Mouse (Mus musculus) c-Kit-positive CD71-negative TER-119-negative erythroid progenitor cells, embryonic 14.5 days (primary cell): ENCODE measurements at regions not wholly inside any gene's neighbourhood (a gene's known extent, or its start where the extent isn't known, plus 50 kb on each side); places are given as distances from the start of the nearest gene placed in this dataset.

ENCODE experiments used
- DNase-seq: peaks from one replicate; pipeline ENCODE4 v3.0.0-alpha.2; 2013; ENCODE audit warnings: low read depth

DNA sequence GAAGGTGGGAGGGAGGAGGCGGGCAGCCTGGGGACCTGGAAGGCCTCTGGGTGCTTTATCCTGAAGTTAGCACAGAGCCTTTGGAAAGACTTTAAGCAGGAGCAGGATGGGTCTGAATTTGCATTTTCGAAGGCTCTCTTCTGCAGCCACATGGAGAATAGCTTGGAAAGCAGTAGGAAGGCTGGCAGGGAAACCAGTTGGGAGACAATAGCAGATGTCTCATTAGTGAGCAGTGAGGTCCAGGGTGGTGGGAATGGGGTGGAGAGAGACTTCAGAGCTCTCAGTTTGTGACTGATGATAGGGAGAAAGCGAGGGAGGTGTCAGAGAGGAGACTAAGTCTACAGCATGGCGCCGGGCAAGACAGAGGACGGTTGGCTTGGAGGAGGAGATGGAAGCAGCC is 199.1 kb downstream of the Cbln1 start:
- DNase-seq: no peak

DNA sequence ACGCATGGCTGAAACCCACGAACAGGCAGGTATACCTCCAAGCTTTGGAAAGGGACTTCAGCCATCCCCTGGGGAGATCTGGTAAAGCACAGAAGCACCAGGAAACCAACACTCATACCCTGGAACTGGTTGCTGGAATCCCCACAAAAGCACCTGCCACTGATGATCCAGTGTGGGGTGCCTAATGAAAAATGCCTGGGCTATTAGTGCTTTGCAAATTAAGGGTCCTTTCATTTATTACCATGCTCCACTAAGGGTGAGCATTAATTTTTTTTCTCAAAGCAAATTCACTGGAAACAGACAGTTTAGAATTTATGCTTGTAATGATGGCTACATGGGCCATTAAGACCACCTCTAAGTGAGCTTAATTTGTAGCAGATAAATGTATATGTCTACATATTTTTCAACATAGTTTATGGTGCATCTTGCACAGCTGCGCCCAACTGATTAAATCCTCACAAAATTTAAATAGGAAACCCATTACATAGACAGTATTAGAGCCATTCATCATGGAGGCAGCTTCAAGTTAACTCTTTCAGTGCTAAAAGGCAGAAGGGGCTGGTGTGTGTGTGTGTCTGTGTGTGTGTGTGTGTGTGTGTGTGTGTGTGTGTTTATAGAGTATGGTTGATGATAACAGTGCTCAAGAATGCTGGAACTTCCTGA is 201.8 kb downstream of the Cbln1 start:
- no peak for DNase-seq

DNA sequence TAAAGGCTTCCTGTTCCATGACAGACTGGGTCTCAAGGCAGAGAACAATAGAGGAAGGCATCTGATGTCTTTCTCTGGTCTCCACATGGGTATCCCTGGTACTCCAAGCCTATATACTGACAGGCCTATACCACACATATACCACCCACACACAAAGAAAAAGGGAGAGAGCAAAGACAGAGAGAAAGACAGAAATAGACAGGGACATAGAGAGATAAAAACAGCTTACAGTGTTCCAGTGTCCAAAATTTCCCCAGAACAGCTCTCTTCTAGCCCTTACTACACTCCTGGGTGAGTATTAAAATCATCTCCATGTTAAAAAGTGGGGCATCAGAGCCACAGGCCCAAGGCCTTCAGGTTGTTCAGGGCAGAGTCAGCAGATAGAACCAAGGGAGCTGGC is 204.2 kb downstream of the Cbln1 start:
- no peak for DNase-seq

DNA sequence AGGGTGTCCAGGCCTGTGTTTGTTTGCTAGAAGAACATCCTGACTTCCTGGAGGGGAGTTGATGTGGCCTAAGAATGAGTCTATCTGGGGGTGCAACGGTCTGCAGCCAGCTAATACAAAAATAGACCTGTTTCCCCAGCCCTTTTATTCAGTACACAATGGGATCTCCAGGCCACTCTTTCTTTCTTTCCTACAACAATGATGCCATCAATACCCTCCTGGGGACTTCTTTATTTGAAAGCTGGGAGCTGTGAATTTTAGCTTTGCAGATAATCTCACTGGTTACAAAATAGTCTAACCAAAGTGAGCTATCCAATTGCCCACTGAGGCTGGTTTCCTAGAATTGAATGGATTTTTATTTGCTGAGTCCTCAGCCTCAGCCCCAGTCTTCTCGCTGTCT is 207.4 kb downstream of the Cbln1 start:
- DNase-seq: no peak

DNA sequence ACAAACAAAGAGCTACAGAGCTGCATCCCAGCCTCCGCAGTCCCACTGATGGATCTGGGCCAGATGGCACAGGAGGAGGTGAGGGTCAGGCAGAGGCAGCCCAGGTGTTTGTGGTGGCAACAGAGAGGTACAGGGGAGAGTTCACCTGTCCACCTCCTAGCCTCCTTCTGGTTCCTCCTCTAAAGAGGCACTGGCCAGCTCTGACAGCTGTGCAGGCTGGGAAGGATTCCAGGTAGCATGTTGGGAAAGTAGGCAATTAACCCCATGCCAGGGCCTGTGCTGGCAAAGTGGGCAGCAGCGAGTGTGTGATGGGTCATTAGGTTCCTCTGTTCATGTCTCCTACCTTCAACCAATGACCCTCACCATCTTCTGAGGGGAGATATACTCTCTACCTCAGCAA is 212.1 kb downstream of the Cbln1 start:
- DNase-seq: no peak

DNA sequence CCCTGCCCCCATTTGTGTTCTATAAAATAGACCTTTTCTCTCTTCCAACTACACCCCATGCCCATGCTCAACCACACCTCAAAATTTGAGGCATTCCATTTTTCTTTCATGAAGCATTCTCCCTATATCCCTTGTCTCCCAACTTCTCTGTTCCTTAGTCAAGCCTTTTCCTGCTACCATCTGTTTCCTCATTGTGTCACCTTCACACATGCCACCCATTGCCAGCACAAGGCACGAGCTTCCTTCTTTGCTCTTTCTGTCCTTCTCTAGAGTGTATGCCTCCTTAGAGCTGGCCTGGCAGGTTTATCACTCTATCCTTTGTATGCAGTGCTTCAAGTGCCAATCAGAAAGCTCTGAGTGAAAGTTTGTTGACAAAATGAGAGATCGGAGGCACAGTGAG is 229.7 kb downstream of the Cbln1 start:
- no peak for DNase-seq

DNA sequence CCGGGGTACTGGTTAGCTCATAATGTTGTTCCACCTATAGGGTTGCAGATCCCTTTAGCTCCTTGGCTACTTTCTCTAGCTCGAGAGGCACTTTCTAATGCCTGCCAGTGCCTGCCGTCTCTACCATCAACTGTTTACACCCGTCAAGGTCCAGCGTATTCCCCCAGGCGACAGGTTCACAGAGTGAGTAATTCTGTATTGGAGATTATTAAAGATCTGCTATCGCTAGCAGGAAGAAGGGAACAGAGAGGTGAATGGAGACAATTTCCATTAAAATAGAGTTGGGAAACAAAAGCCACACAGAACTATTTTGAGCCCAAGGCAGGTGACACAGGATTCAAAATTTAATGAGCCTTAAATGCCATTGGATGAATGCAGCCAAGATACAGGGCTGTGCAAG is 235.2 kb downstream of the Cbln1 start:
- no peak for DNase-seq

DNA sequence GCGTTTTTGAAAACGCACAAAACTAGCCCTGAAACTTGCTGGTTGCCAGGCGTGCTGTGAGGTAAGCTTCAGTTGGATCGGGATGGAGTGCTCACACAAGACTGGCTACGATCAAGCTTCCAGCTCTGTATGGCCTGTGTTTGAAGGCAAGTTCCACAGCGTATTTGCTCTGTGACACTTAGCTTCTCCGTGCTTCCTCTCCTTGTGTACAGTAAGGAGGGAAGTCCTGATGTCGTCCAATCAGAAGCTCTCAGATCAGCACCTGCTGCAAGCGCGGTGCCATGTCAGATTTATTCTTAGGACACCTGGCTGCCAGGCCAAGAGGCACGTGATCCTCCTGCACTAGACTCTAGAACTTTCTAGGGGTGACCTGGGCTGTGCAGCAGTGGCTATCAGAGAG is 236.0 kb downstream of the Cbln1 start:
- DNase-seq: no peak

DNA sequence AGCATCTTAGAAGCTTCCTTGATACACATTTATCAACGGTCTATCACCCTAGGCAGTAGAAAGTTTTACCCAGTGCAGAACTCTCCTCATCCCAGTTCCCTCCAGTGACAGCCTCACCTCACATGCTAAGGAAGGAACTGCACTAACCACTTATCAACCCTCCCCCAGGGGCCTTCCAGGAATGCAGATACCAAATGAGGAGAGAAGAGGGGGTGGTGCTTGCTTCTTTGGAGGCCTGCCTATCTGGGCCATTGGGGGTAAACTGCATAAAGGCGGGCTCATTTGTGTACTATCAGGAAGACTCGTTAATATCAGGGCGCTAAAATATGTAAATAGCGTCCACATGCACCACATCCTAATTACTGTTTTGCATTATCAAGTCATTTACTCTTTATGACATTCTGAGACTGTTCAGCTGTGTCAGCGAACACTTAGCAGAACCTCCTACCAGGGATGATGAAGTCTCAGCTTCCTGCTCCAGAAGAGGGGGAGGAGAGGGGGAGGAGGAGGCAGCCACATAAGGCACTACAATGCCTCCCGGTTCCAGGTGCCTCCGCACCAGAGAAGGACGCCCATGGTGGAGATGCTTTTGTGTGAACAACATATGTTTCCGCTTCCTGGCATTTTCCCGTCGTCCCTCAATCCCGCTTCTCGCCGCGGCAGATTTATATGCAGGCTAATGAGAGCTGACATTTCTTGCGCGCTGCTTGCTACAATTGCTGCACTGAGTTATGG is 236.9 kb downstream of the Cbln1 start:
- DNase-seq: no peak

DNA sequence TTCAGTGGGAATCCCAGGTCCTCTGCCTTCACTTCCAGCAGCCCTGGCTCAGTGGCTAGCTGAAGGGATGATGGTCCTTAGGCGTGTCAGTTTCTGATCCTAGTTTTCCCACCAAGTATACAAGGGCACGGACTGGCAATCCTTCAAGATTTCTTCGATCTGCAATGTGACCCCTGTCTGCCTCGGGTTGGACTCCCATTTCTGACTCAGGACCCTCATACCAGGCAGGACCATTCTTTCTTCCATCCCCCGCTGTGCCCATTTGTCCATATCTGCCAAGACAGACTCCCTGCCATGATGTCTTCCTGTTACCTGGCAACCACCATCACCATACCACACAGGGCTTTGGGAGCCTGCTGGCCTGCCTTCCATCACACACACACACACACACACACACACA is 238.1 kb downstream of the Cbln1 start:
- DNase-seq: no peak

DNA sequence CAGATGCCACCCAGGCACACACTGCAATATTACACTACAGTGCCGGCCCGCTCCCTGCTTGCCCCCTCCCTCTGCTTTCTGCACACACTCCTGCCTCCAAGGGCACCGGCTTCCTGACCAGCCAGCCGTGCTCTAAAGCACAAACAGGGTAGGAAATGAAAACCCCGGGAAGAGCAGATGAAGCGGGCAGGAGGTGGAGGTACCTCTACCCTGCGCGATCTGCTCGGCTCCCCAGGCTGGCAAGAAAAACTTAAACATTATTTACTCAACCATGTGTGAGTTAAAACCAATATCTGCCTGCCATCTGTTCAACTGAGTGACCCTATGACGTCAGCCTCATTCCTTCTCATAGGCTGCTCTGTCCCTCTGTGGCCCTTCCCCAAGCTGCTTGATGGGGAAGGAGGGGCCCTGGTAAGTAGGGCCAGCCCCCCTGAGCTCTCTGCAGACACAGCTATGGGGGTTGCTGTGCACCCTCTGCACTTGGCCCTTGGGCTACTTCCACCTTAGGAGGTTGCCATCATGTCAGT is 238.5 kb downstream of the Cbln1 start:
- no peak for DNase-seq

DNA sequence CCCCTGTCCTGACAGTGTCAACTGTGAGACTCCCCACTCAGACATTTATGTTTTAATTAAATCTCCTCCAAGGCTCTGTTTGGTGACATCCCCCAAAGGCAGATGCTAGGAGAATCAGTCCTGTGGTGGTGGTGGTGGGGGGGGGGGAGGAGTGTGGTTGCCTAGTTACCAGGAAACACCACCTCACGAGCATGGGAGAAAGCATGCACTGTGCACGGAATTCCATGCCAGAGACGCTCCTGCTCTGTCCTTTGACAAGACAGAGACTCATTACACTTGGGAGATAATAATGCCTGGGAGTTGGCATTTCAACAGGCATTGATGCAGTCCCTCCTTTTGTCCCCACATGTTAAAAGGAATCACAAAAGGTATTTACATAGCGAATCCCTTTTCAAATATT is 240.6 kb downstream of the Cbln1 start:
- no peak for DNase-seq

DNA sequence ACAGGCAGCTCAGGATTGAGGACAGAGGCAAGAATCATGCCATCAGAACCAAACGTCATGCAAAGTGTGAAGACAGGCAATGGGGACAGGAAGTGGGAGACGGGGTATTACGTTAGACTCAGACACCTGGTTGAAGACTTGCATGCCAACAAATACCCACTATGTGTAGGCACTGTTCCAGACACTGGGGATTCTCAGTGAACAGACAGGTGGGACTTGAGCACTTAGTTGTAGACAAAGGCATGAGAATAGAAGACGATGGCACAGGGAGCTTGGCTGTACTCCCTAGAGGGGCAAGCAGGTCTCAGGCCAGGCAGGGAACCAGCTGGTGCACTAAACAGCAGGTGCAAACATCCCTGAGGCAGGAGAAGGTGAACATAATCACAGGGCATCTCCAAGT is 242.3 kb downstream of the Cbln1 start:
- no peak for DNase-seq

DNA sequence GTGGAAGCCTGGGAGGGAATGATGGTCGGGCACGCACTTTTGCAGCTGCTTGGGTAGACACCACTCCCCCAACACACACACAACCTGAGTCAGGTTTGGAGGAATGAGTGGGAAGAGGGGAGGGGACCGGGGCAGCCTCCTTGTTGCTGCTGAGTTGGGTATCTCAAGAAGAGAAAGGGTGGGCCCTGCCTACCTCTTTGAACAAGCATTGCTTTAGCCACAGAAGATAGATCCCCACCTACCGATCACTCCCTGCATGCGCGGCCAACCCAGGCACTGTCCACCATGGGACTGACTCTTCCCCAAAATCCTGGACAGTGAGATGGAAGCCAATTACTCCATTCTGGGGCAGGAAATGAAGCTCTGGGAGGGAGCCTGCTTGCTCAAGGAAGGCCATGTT is 243.2 kb downstream of the Cbln1 start:
- no peak for DNase-seq

DNA sequence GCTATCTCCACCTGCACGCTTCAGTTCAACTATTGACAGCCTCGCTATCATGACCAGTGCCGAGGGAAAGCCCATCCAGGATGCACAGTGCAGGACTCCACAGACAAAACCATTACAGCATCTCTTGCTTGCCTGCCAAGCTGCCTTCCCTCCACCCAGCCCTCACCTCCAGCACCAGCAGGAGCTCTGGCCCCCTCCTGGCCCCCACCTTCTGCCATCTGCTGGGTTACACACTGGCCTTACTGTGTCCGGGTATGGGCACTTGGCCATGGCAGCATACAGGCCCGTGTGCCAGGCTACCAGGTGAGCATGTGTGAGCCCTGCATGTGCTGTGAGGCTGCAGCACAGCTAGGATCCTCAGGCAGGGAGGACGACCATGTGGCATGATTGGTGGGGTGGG is 243.6 kb downstream of the Cbln1 start:
- DNase-seq: no peak

DNA sequence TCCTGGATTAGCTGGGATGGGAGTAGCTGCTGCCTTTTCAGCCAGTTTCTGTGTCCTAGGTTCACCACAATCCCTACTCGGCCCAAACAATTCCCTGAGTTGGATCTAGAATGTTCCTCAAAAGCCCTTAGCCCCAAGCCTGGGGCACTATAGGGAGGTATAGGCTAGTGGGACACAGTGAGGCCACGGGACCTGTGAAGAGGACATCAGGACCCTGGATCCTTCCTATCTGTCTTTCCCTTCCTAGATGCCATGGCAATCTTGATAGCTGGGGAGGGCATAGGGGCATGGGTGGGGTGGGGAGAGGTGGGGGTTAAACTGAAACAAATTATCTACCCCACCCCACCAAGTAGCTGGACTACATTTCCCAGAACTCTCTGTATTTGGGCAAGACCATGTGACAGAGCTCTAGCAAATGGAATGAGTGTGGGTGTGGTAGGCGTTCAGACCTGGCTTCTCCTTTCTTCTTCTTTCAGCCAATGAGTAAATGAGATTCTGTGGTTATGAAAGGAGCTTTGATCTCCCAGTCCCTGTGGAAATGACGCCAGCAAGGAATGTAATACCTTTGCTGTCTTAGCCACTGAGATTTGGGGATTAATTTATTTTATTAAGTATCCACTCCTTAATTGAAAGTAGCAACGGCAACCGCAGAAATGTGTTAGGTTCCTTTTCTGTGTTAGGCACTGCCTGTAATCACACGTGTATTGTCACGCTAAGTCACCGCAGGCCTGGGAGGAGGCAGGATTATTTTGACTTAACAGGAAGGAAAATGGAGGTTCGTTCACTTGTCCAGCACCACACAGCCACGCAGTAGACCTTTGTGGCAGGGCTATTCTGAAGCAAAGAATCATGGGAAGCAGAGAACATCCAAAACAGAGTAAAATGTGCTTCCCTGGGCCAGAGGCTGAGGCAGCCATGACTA is 246.6 kb downstream of the Cbln1 start:
- DNase-seq: no peak

DNA sequence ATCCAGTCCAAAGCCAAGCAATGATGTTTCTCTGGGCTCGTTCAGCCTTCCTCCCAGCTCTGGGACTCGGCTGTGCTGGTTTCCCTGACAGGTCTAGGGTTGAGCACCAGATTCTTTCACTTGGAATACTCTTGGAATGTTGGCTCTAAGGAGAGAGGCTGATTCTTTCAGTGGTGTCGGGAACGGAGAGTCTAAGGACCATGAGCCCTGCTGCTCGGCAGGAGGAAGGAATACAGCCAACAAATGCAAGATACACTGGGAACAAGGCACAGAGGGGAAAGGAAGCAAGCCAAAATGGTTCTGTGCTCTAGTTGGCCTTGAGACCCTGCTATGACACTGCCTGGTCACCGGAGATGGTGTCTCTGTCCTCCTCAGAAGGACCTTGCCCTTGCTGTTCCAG is 251.8 kb downstream of the Cbln1 start:
- no peak for DNase-seq

DNA sequence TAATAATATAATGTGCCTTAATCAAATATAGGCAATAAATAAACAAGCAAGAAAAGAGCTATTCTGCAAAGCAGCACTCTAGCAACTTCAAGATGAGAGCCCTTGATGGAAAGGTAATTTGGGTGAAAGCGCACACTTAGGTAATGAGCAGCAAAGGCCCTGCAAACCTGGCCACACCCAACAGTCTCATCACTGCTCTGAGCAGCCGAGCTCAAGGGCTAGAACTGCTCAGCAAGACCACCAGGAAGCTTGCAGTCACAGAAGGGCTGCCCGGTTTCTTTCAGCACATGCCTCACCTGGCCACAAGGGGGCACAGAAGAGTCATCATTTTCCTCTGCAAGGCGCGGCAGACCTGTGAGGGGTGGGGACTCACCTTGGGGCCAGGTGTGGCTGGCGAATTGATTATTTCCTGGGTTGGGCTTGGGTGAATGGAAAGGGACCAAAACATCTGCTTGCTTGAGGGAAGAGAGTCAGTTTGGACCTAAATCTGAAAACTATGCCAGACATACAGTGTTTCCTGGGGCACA is 253.4 kb downstream of the Cbln1 start:
- no peak for DNase-seq

DNA sequence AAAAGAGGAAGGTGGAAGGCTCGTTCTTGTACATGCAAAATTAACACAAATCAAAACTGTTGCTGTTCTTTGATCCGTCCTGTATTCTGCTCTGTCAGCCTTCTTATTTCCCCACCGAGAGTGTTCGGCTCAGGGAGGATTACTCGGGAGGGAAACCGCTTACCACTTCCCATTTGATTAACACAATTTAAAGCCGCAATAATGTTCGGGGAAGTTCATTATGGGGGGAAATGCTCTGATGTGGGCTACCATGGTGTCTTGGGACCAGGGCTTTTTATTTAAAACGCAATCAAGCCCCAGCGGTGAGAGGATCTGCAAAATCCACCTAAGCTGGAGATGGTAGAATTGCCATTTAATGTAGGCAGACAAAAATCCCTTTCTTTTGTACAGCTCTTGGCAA is 257.4 kb downstream of the Cbln1 start:
- no peak for DNase-seq

DNA sequence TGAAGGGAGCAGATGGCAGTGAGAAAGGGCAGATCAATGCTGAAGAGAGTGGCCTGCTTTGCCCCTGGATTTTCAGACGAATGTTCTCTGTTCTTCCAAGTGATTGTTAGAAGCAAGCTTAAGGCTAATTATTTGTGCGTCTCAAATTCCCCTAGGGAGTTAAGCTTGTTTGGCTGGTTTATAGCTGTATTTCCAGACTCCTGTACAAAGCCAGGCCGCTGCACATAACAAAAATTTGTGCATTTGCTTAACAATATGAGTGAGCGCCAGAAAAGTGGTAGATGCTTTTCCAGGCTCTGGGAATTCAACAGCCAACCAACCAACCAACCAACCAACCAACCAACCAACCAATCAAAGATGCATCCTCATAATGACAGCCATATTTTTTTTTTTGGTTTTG is 261.9 kb downstream of the Cbln1 start:
- DNase-seq: no peak

DNA sequence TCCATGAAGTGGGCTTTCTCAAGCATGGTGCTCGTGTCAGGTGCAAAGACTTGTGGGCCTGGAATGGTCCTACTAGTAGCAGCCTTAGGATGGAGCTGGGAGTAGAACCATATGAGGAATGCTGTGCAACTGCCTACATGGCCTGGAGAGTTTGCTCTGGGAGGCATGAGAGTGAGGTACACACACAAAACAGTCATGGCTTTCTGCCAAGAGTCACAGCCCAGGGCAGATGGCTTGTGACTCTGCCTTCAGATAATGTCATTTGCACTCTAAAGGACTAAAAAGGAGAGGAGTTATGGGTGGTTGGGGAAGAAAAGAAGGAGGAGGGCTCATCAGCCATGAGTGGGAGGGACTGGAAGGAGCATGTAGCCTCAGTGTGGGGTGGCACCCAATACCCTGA is 263.1 kb downstream of the Cbln1 start:
- no peak for DNase-seq

DNA sequence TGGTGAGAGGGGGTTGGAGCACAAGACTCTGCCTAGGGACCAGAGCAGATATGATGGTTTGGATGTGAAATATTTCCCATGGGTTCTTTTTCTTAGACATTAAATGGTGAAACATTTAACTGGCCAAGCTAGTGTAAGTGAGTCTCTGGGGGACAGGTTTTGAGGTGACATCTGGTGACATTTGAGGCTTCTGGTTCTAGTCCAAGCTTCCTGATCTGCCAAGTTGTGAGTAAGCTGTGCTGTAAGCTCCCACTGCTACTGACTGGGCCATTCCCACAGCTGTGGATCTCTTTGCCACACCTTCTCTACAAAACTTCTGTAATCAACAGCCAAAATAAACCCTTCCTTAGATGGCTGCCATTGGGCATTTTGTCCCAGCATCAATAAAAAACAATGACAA is 264.4 kb downstream of the Cbln1 start:
- no peak for DNase-seq
